Mouse (Mus musculus): ENCODE data around the gene Nr6a1. TPM values are rescaled to one million over a fixed set of nuclear protein-coding genes. Genes with fewer than 3 reads are reported as not detected.
A peak's percentile ranks its signal among the peaks of the same experiment; 100 is the strongest.

The Nr6a1 gene
- polyA plus RNA-seq, 1 experiment from 2014 or later, result 11.9 TPM

GRCm38 (mm10) chr2:38829521-38829920 is 98.0 kb downstream of the Nr6a1 start:
- no peaks in the 10 kb centered on the region for H3K27me3 ChIP-seq (ENCODE audit: low read depth, poor library complexity, severe bottlenecking)
- WGBS, result 82% methylated on average over 1 of the region's 1 CpGs
- DNase-seq (ENCODE audit: low spot score), result no peak
- peaks cover 37% of the 10 kb centered on the region for H3K36me3 ChIP-seq
- no peak overlapping the region for H3K4me3 ChIP-seq
- no peak overlapping the region for H3K27ac ChIP-seq (replicated peaks)
- no peaks in the 10 kb centered on the region for H3K9me3 ChIP-seq (replicated peaks)
- H3K4me1 ChIP-seq, result peaks cover 18% of the 10 kb centered on the region

GRCm38 (mm10) chr2:38827801-38828306 is 99.6 kb downstream of the Nr6a1 start:
- H3K27ac ChIP-seq (replicated peaks), result no peak overlapping the region
- 84% methylated on average over 3 of the region's 3 CpGs for WGBS
- H3K9me3 ChIP-seq (replicated peaks), result no peaks in the 10 kb centered on the region
- no peak for DNase-seq (ENCODE audit: low spot score)
- peaks cover 27% of the 10 kb centered on the region for H3K36me3 ChIP-seq
- no peaks in the 10 kb centered on the region for H3K27me3 ChIP-seq (ENCODE audit: low read depth, poor library complexity, severe bottlenecking)
- no peak overlapping the region for H3K4me3 ChIP-seq
- H3K4me1 ChIP-seq, result peaks cover 19% of the 10 kb centered on the region

- no peaks in the 10 kb centered on the region for H3K9me3 ChIP-seq (replicated peaks)
- peak overlapping the region; percentile 63 for H3K4me3 ChIP-seq
- H3K36me3 ChIP-seq, result peaks cover 15% of the 10 kb centered on the region
- H3K4me1 ChIP-seq, result peaks cover 28% of the 10 kb centered on the region
- peak overlapping the region; percentile 96 for H3K27ac ChIP-seq (replicated peaks)
- no peaks in the 10 kb centered on the region for H3K27me3 ChIP-seq (ENCODE audit: low read depth, poor library complexity, severe bottlenecking)
- DNase-seq (ENCODE audit: low spot score), result no peak
Measured at GRCm38 (mm10) chr2:38826189-38826588, 101.3 kb downstream of the Nr6a1 start.

GRCm38 (mm10) chr2:38824791-38825768 is 102.4 kb downstream of the Nr6a1 start:
- Histone ChIP-seq H3K4me1 (peaks cover 28% of the 10 kb centered on the region), H3K27ac (replicated peaks) (peak overlapping the region; percentile 96), H3K9me3 (replicated peaks) (no peaks in the 10 kb centered on the region), H3K27me3 (ENCODE audit: low read depth, poor library complexity, severe bottlenecking) (no peaks in the 10 kb centered on the region), H3K36me3 (peaks cover 7% of the 10 kb centered on the region), H3K4me3 (peak overlapping the region; percentile 63)
- 11% methylated on average over 15 of the region's 15 CpGs for WGBS
- peak; percentile 78 for DNase-seq (ENCODE audit: low spot score)

GRCm38 (mm10) chr2:38823912-38824583 is 103.4 kb downstream of the Nr6a1 start:
- Histone ChIP-seq H3K36me3 (no peaks in the 10 kb centered on the region), H3K27me3 (ENCODE audit: low read depth, poor library complexity, severe bottlenecking) (no peaks in the 10 kb centered on the region), H3K4me3 (peak overlapping the region; percentile 63), H3K4me1 (peaks cover 28% of the 10 kb centered on the region), H3K9me3 (replicated peaks) (no peaks in the 10 kb centered on the region), H3K27ac (replicated peaks) (peak overlapping the region; percentile 96)
- DNase-seq (ENCODE audit: low spot score), result peak; percentile 93
- WGBS, result 9% methylated on average over 12 of the region's 12 CpGs

GRCm38 (mm10) chr2:38823406-38823805 is 104.1 kb downstream of the Nr6a1 start:
- Histone ChIP-seq H3K9me3 (replicated peaks) (no peaks in the 10 kb centered on the region), H3K27ac (replicated peaks) (peak overlapping the region; percentile 96), H3K27me3 (ENCODE audit: low read depth, poor library complexity, severe bottlenecking) (no peaks in the 10 kb centered on the region), H3K4me1 (peaks cover 28% of the 10 kb centered on the region), H3K36me3 (no peaks in the 10 kb centered on the region), H3K4me3 (peak overlapping the region; percentile 63)
- WGBS, result 31% methylated on average over 8 of the region's 8 CpGs
- no peak for DNase-seq (ENCODE audit: low spot score)

GRCm38 (mm10) chr2:38822995-38823394 is 104.5 kb downstream of the Nr6a1 start:
- no peaks in the 10 kb centered on the region for H3K9me3 ChIP-seq (replicated peaks)
- peak overlapping the region; percentile 63 for H3K4me3 ChIP-seq
- 22% methylated on average over 6 of the region's 6 CpGs for WGBS
- peaks cover 27% of the 10 kb centered on the region for H3K4me1 ChIP-seq
- no peaks in the 10 kb centered on the region for H3K36me3 ChIP-seq
- H3K27ac ChIP-seq (replicated peaks), result peak overlapping the region; percentile 96
- DNase-seq (ENCODE audit: low spot score), result peak; percentile 85
- H3K27me3 ChIP-seq (ENCODE audit: low read depth, poor library complexity, severe bottlenecking), result no peaks in the 10 kb centered on the region

GRCm38 (mm10) chr2:38817487-38817886 is 110.0 kb downstream of the Nr6a1 start:
- H3K9me3 ChIP-seq (replicated peaks), result no peaks in the 10 kb centered on the region
- WGBS, result 82% methylated on average over 4 of the region's 4 CpGs
- no peak overlapping the region for H3K27ac ChIP-seq (replicated peaks)
- H3K36me3 ChIP-seq, result no peaks in the 10 kb centered on the region
- no peak for DNase-seq (ENCODE audit: low spot score)
- H3K4me3 ChIP-seq, result no peak overlapping the region
- peaks cover 5% of the 10 kb centered on the region for H3K4me1 ChIP-seq
- no peaks in the 10 kb centered on the region for H3K27me3 ChIP-seq (ENCODE audit: low read depth, poor library complexity, severe bottlenecking)

GRCm38 (mm10) chr2:38797087-38797624 is 130.3 kb downstream of the Nr6a1 start:
- Histone ChIP-seq H3K4me1 (no peaks in the 10 kb centered on the region), H3K36me3 (no peaks in the 10 kb centered on the region)
- WGBS, result 30% methylated on average over 3 of the region's 3 CpGs

GRCm38 (mm10) chr2:38787338-38787737 is 140.2 kb downstream of the Nr6a1 start:
- Histone ChIP-seq H3K4me1 (peaks cover 54% of the 10 kb centered on the region), H3K27ac (replicated peaks) (no peak overlapping the region; the same call in 1 of the 2 replicates), H3K4me3 (no peak overlapping the region), H3K9me3 (replicated peaks) (no peaks in the 10 kb centered on the region), H3K36me3 (no peaks in the 10 kb centered on the region), H3K27me3 (ENCODE audit: low read depth, poor library complexity, severe bottlenecking) (no peaks in the 10 kb centered on the region)
- DNase-seq (ENCODE audit: low spot score), result no peak
- WGBS, result 55% methylated on average over 4 of the region's 4 CpGs

More at GRCm38 (mm10) chr2:38797087-38797624, 130.3 kb downstream of the Nr6a1 start:
- no peaks in the 10 kb centered on the region for H3K9me3 ChIP-seq (replicated peaks)
- H3K4me3 ChIP-seq, result no peak overlapping the region
- H3K27me3 ChIP-seq (ENCODE audit: low read depth, poor library complexity, severe bottlenecking), result no peaks in the 10 kb centered on the region
- no peak overlapping the region for H3K27ac ChIP-seq (replicated peaks)
- peak; percentile 68 for DNase-seq (ENCODE audit: low spot score)

- peaks cover 63% of the 10 kb centered on the region for H3K4me1 ChIP-seq
- DNase-seq (ENCODE audit: low spot score), result peak; percentile 33
- WGBS, result 18% methylated on average over 5 of the region's 5 CpGs
- H3K27me3 ChIP-seq (ENCODE audit: low read depth, poor library complexity, severe bottlenecking), result no peaks in the 10 kb centered on the region
- no peaks in the 10 kb centered on the region for H3K9me3 ChIP-seq (replicated peaks)
- peak overlapping the region; percentile 69 for H3K27ac ChIP-seq (replicated peaks)
- no peaks in the 10 kb centered on the region for H3K36me3 ChIP-seq
- no peak overlapping the region for H3K4me3 ChIP-seq
Measured at GRCm38 (mm10) chr2:38786216-38786960, 141.1 kb downstream of the Nr6a1 start.

- H3K4me1 ChIP-seq, result peaks cover 70% of the 10 kb centered on the region
- peak overlapping the region; percentile 91 for H3K27ac ChIP-seq (replicated peaks)
- H3K36me3 ChIP-seq, result no peaks in the 10 kb centered on the region
- H3K27me3 ChIP-seq (ENCODE audit: low read depth, poor library complexity, severe bottlenecking), result no peaks in the 10 kb centered on the region
- WGBS, result 35% methylated on average over 3 of the region's 3 CpGs
- no peak for DNase-seq (ENCODE audit: low spot score)
- no peak overlapping the region for H3K4me3 ChIP-seq
- H3K9me3 ChIP-seq (replicated peaks), result no peaks in the 10 kb centered on the region
Measured at GRCm38 (mm10) chr2:38785113-38785512, 142.4 kb downstream of the Nr6a1 start.

Measured in midbrain, embryonic 10.5 days (tissue).